8 mouse cellular contexts compared by ENCODE assay signal in the genomic region with DNA sequence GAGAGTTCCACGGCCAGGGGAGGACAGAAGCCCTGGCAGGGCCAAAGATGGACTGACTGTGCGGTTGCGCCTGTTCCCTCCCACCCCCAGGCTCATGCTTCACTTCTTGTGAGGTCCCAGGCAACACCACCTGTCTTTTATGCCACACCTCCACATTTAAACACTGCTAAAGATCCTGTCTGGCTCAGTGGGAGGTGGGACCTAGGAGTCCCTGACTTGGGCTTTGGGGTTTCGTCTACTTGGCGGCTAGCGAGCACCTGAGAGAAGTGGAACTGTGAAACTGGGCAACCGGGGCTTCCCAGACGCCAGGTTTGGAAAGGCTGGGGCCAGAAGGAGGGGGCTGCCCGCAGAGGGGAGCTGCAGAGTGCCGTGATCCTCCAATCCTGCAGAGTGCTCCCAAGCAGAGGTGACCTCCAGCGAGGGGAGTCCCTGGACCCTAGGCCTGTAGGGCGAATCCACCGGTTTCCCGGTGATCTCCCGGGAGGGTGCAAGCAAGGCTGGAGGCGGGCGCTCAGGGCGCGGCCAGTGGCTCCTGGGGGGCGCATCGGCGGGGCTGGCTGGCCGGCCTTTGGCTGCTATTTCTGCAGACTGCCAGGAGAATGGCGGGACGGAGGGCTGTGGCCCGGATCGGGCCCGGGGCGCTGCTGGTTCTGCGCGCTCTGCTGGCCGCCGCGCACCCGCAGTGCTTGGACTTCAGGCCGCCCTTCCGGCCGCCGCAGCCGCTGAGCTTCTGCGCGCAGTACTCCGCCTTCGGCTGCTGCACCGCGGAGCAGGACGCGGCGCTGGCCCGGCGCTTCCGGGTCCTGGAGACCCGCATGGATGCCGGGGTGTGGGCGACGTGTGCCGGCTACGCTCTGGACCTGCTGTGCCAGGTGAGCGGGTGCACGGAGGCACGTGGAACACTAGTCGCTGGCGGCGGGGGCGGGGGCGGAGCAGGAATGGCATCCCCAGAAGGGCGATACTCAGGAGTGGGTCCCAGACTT. TPM values are rescaled to one million over a fixed set of nuclear protein-coding genes. Genes with fewer than 3 reads are reported as not detected.
DNase-seq lines count a peak whose midpoint lies in the region; TF ChIP-seq lines count a peak whose summit lies in the region.

Hhipl1 (plus strand) TSS at position 459 of the 983 bp plus-strand sequence.

- DNase-seq in left cerebral cortex, adult 18-20 months (ENCODE audit: low spot score in 2 of 2): peak; percentile 29 to 33
- no peak for DNase-seq in left cerebral cortex, postnatal 14 days (ENCODE audit: low spot score in 2 of 2)
- DNase-seq in adrenal gland, postnatal 14 days: peak; percentile 69
- peak; percentile 47 for DNase-seq in gastrocnemius, postnatal 25 days
- DNase-seq in kidney, adult 2 months: peak; percentile 39
- DNase-seq in lung, postnatal 10 days: peak; percentile 54
- DNase-seq in T-cell, adult 2 months (ENCODE audit: low spot score): no peak
- DNase-seq in layer of hippocampus, postnatal 14 days (ENCODE audit: low spot score in 2 of 2): no peak

- intact Hi-C loops in left cerebral cortex, postnatal 14 days (cut with DNase I): no loop called here

- no peak for TF ChIP-seq POLR2A in kidney, adult 2 months (IDR thresholded peaks at IDR 0.05; ENCODE audit: low read depth, low read length)

- H3K27ac ChIP-seq in kidney, adult 2 months (ENCODE audit: insufficient read depth, low read depth, low read length): no peak within 1 kb of the TSS

- WGBS in kidney, adult 2 months: 4% methylated on average over 67 of the region's 67 CpGs

- H3K27me3 ChIP-seq in kidney, adult 2 months (replicated peaks; ENCODE audit: control insufficient read depth, insufficient read depth, low read length): no peaks in the 10 kb centered on the region

- H3K36me3 ChIP-seq in kidney, adult 2 months (ENCODE audit: control insufficient read depth, insufficient read depth, low read length): no peaks in the 10 kb centered on the region

- no peaks in the 10 kb centered on the region for H3K4me1 ChIP-seq in kidney, adult 2 months (ENCODE audit: control insufficient read depth, insufficient read depth, low read length)

- TF ChIP-seq CTCF in kidney, adult 2 months (conservative IDR thresholded peaks at IDR 0.05; ENCODE audit: insufficient read depth, insufficient read length, low read depth, low read length): no peak

- H3K4me3 ChIP-seq in kidney, adult 2 months (ENCODE audit: insufficient read depth, low read depth, low read length): peak within 1 kb of the TSS; percentile 54

RNA-seq across cellular contexts. Expression of gene Hhipl1, which starts in this region (rescaled TPM):
- total RNA-seq in left cerebral cortex, adult 18-20 months (2021): 1 to 10 TPM; 7.9 to 9.0 TPM
- total RNA-seq in left cerebral cortex, postnatal 14 days (2021): 1 to 10 TPM; 6.4 to 8.5 TPM
- 0.67 and 0.79 TPM in 2 replicates for total RNA-seq in adrenal gland, postnatal 14 days (2021)
- total RNA-seq in gastrocnemius, postnatal 25 days (2021): under 1 TPM; 0.91 to 0.95 TPM
- 0.31 and 0.42 TPM in 2 replicates for polyA plus RNA-seq in kidney, adult 2 months (2012; rRNA removed)
- 1 to 10 TPM; 4.1 to 5.2 TPM for total RNA-seq in layer of hippocampus, postnatal 14 days (2021)

Comparison
In these comparisons a context has a peak if more than half of its experiments do, and no peak if none do; other contexts are left out.
1. DNase-seq: peak in left cerebral cortex, adult 18-20 months (2 of 2) and lung, postnatal 10 days (single experiment); none in left cerebral cortex, postnatal 14 days (0 of 2), T-cell, adult 2 months (single experiment) and layer of hippocampus, postnatal 14 days (0 of 2).
2. Peak in DNase-seq in adrenal gland, postnatal 14 days; RNA of the gene not detected or under 1 TPM.
3. Peak in DNase-seq in gastrocnemius, postnatal 25 days; RNA of the gene not detected or under 1 TPM.
4. Peak in DNase-seq and H3K4me3 ChIP-seq in kidney, adult 2 months; RNA of the gene not detected or under 1 TPM.